Mouse (Mus musculus): ENCODE measurements at regions not wholly inside any gene's neighbourhood (a gene's known extent, or its start where the extent isn't known, plus 50 kb on each side); places are given as distances from the start of the nearest gene placed in this dataset.

DNA sequence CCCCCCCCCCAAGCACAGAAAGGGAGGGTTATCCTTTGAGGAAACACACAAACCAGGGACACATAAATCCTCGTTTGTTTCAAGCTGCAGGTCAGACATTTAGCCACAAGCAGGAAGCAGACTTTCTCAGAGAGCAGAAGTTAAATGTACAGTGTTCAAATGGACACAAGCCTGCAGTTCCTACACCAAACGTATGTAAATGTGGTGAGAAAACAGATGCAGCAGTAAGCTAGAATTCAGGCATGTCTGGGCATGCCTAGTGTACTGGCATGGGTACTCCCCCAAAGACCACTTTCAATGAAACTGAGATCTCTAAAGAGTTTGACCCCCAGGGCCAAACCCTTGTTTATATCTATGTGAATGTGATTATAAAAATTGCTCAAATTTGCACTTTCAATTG is 109.2 kb upstream of the Ccdc54 start:
- no peak for TF ChIP-seq MXI1 (IDR thresholded peaks at IDR 0.05; ENCODE audit: low read depth, low read length)
- no peak for TF ChIP-seq TCF12 (IDR thresholded peaks at IDR 0.05; ENCODE audit: low read depth, low read length)
- TF ChIP-seq NRF1 (IDR thresholded peaks at IDR 0.05; ENCODE audit: insufficient read depth, low read depth, low read length, poor library complexity, severe bottlenecking) = no peak
- TF ChIP-seq UBTF (IDR thresholded peaks at IDR 0.05; ENCODE audit: borderline replicate concordance, insufficient read depth, low read depth, low read length) = no peak
- TF ChIP-seq MEF2A (IDR thresholded peaks at IDR 0.05; ENCODE audit: extremely low read depth, insufficient replicate concordance, low read depth, low read length, poor library complexity, severe bottlenecking) = no peak
- TF ChIP-seq MAFK (IDR thresholded peaks at IDR 0.05; ENCODE audit: borderline replicate concordance, low read depth, low read length) = no peak
- no peak for TF ChIP-seq HCFC1 (IDR thresholded peaks at IDR 0.05; ENCODE audit: low read depth, low read length)
- TF ChIP-seq SMC3 (IDR thresholded peaks at IDR 0.05; ENCODE audit: low read depth, low read length) = no peak
- TF ChIP-seq ZNF384 (IDR thresholded peaks at IDR 0.05; ENCODE audit: low read depth, low read length) = no peak
- TF ChIP-seq BHLHE40 (IDR thresholded peaks at IDR 0.05; ENCODE audit: borderline replicate concordance, low read depth, low read length) = no peak
- no peak for TF ChIP-seq ZC3H11A (IDR thresholded peaks at IDR 0.05; ENCODE audit: low read depth, low read length)
- no peak for TF ChIP-seq USF2 (IDR thresholded peaks at IDR 0.05; ENCODE audit: borderline replicate concordance in 1 of 2, insufficient read depth in 1 of 2, low read depth in 1 of 2, low read length in 2 of 2)
- no peak for TF ChIP-seq NELFE (IDR thresholded peaks at IDR 0.05; ENCODE audit: low read depth, low read length)
- no peak for TF ChIP-seq POLR2AphosphoS5 (IDR thresholded peaks at IDR 0.05; ENCODE audit: borderline replicate concordance, low read depth, low read length)
- TF ChIP-seq EP300 (IDR thresholded peaks at IDR 0.05; ENCODE audit: low read depth in 1 of 2, low read length in 2 of 2) = no peak
- TF ChIP-seq CHD1 (IDR thresholded peaks at IDR 0.05; ENCODE audit: low read depth, low read length) = no peak
- TF ChIP-seq CTCF (IDR thresholded peaks at IDR 0.05 in 2 of 3, conservative IDR thresholded peaks at IDR 0.05 in 1 of 3; ENCODE audit: control insufficient read depth in 1 of 3, insufficient read depth in 1 of 3, low read depth in 2 of 3, low read length in 3 of 3, poor library complexity in 1 of 3, severe bottlenecking in 1 of 3) = no peak
- TF ChIP-seq MAX (IDR thresholded peaks at IDR 0.05; ENCODE audit: low read length) = no peak
- H3K9me3 ChIP-seq (replicated peaks; ENCODE audit: insufficient read depth, low read length) = no peaks in the 10 kb centered on the region
- no peaks in the 10 kb centered on the region for H3K4me1 ChIP-seq (ENCODE audit: control insufficient read depth in 1 of 2, insufficient read depth in 2 of 2, low read length in 2 of 2)
- H3K4me3 ChIP-seq (ENCODE audit: control insufficient read depth in 1 of 2, insufficient read depth in 1 of 2, low read depth in 2 of 2, low read length in 2 of 2) = no peak overlapping the region
- H3K36me3 ChIP-seq (ENCODE audit: control insufficient read depth in 1 of 2, insufficient read depth in 2 of 2, low read length in 2 of 2) = no peaks in the 10 kb centered on the region
- H3K79me2 ChIP-seq (ENCODE audit: control insufficient read depth, insufficient read depth, low read length, poor library complexity) = no peaks in the 10 kb centered on the region
- no peak overlapping the region for H3K9ac ChIP-seq (ENCODE audit: control insufficient read depth, low read depth, low read length, poor library complexity, severe bottlenecking)
- no peak overlapping the region for H3K27ac ChIP-seq (ENCODE audit: control insufficient read depth, low read depth, low read length)
- H3K27me3 ChIP-seq (ENCODE audit: control insufficient read depth in 1 of 2, insufficient read depth in 2 of 2, low read length in 2 of 2) = peaks cover 2 to 14% of the 10 kb centered on the region in 2 experiments
- DNase-seq (ENCODE audit: low read depth, low spot score) = no peak

GRCm38 (mm10) chr16:50697722-50698121 is 106.8 kb upstream of the Ccdc54 start:
- Histone ChIP-seq H3K36me3 (ENCODE audit: control insufficient read depth in 1 of 2, insufficient read depth in 2 of 2, low read length in 2 of 2) (no peaks in the 10 kb centered on the region), H3K27me3 (ENCODE audit: control insufficient read depth in 1 of 2, insufficient read depth in 2 of 2, low read length in 2 of 2) (peaks cover 2 to 10% of the 10 kb centered on the region in 2 experiments), H3K9me3 (replicated peaks; ENCODE audit: insufficient read depth, low read length) (no peaks in the 10 kb centered on the region), H3K79me2 (ENCODE audit: control insufficient read depth, insufficient read depth, low read length, poor library complexity) (no peaks in the 10 kb centered on the region), H3K4me1 (ENCODE audit: control insufficient read depth in 1 of 2, insufficient read depth in 2 of 2, low read length in 2 of 2) (no peaks in the 10 kb centered on the region), H3K27ac (ENCODE audit: control insufficient read depth, low read depth, low read length) (no peak overlapping the region), H3K4me3 (ENCODE audit: control insufficient read depth in 1 of 2, insufficient read depth in 1 of 2, low read depth in 2 of 2, low read length in 2 of 2) (no peak overlapping the region), H3K9ac (ENCODE audit: control insufficient read depth, low read depth, low read length, poor library complexity, severe bottlenecking) (no peak overlapping the region)
- TF ChIP-seq ETS1 (IDR thresholded peaks at IDR 0.05; ENCODE audit: low read depth, low read length) (no peak), EP300 (IDR thresholded peaks at IDR 0.05; ENCODE audit: low read depth in 1 of 2, low read length in 2 of 2) (no peak), GABPA (IDR thresholded peaks at IDR 0.05; ENCODE audit: low read depth, low read length) (no peak), MYB (IDR thresholded peaks at IDR 0.05; ENCODE audit: low read depth, low read length) (no peak), TCF12 (IDR thresholded peaks at IDR 0.05; ENCODE audit: low read depth, low read length) (no peak), ZNF384 (IDR thresholded peaks at IDR 0.05; ENCODE audit: low read depth, low read length) (no peak), MAX (IDR thresholded peaks at IDR 0.05; ENCODE audit: low read length) (no peak)
- DNase-seq (ENCODE audit: low read depth, low spot score) = no peak

Data from MEL (cell line).